Mouse (Mus musculus): ENCODE data around the gene Ehhadh. TPM values are rescaled to one million over a fixed set of nuclear protein-coding genes. Genes with fewer than 3 reads are reported as not detected.

The Ehhadh gene
- polyA plus RNA-seq, 1 experiment from 2014 or later, result 3.6 TPM

DNA sequence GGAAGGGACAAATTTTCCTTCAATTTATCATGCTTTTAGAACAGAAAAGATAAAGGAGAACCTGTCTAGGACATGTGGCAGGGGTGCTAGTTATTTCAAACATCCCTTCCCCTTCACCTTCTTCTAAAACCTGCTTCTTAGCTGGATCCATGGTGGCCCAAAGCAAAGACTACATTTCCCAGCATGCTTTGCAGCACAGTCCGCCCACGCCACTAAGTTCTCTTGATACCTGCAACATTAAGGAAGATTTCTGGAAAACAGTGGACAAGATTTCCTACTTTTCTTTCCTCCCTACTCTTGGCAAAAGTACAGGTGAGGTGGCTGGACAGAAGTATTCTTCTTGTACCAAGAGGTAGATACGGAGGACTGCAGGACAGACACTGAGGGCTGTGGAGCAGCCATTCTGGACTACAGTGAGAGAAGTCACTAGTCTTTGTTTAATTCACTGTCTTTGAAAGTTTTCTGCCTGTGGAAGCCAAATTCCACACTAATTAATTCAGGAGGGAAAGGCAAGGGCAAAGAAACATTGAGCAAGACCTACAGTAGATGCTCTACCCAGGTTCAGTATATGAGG is 9.2 kb downstream of the Ehhadh start:
- peak overlapping the region; percentile 47 for H3K4me3 ChIP-seq (ENCODE audit: low read length)
- no peaks in the 10 kb centered on the region for H3K36me3 ChIP-seq (ENCODE audit: control insufficient read depth, insufficient read depth)
- H3K9me3 ChIP-seq (replicated peaks; ENCODE audit: control insufficient read depth, low read length), result no peaks in the 10 kb centered on the region
- H3K27me3 ChIP-seq (ENCODE audit: control insufficient read depth, insufficient read depth, low read length), result no peaks in the 10 kb centered on the region
- H3K4me2 ChIP-seq (ENCODE audit: low read depth, low read length), result peak overlapping the region; percentile 53
- H3K4me1 ChIP-seq (ENCODE audit: control insufficient read depth, insufficient read depth, low read length), result no peaks in the 10 kb centered on the region
- whole genome bisulfite sequencing, result 51% methylated on average over 3 of the region's 3 CpGs
- no peak overlapping the region for H3K27ac ChIP-seq (ENCODE audit: low read length)
- H3K9ac ChIP-seq (ENCODE audit: low read length), result peak overlapping the region; percentile 16; the same call in 1 of the 2 replicates
- ATAC-seq (replicated peaks; ENCODE audit: extremely low read depth, insufficient read depth, low FRiP score), result no peak

DNA sequence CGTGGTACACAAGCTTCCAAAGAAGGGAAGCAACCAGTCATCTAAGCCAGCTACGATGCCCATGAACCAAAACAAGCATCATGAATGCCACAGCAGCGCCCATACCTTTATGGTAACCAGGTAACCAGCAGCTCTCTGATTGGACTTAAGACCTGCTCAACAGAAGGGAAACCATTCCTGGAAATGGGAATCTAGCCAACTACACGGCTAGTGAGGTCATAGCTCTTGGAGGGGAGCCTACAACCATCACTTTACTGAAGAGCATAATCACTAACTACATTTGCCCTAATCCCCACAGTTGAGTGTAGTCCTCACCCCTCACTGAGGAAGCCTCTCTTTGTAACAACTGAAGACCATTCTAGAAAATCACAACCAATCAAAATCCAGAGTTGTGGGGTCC is 12.9 kb downstream of the Ehhadh start:
- no peak for ATAC-seq (replicated peaks; ENCODE audit: extremely low read depth, insufficient read depth, low FRiP score)
- Histone ChIP-seq H3K4me3 (ENCODE audit: low read length) (no peak overlapping the region), H3K4me1 (ENCODE audit: control insufficient read depth, insufficient read depth, low read length) (no peaks in the 10 kb centered on the region), H3K9ac (ENCODE audit: low read length) (no peak overlapping the region), H3K4me2 (ENCODE audit: low read depth, low read length) (no peak overlapping the region), H3K36me3 (ENCODE audit: control insufficient read depth, insufficient read depth) (no peaks in the 10 kb centered on the region), H3K9me3 (replicated peaks; ENCODE audit: control insufficient read depth, low read length) (no peaks in the 10 kb centered on the region), H3K27me3 (ENCODE audit: control insufficient read depth, insufficient read depth, low read length) (no peaks in the 10 kb centered on the region), H3K27ac (ENCODE audit: low read length) (no peak overlapping the region)
- WGBS, result 75% methylated on average over 4 of the region's 4 CpGs

DNA sequence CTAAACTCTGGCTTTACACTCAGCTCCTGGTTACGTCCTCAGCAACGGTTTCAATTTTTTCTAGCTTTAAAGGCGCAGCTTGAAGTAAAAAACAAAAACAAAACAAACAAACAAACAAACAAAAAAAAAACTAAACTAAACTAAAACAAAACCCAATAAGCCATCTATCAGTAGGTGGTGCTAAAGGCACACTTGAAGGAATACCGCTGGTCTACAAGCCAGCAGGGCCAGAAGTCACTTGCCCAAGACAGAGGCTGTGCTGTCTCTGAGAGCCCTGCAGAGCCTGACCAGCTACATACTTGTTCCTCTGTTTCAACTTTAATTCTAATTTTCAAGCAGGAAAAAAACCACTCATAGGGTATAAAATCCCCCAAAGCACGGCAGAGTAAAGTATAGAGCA is 17.9 kb downstream of the Ehhadh start:
- Histone ChIP-seq H3K4me1 (ENCODE audit: control insufficient read depth, insufficient read depth, low read length) (no peaks in the 10 kb centered on the region), H3K4me3 (ENCODE audit: low read length) (no peak overlapping the region), H3K9ac (ENCODE audit: low read length) (no peak overlapping the region), H3K4me2 (ENCODE audit: low read depth, low read length) (no peak overlapping the region), H3K9me3 (replicated peaks; ENCODE audit: control insufficient read depth, low read length) (no peaks in the 10 kb centered on the region), H3K27me3 (ENCODE audit: control insufficient read depth, insufficient read depth, low read length) (no peaks in the 10 kb centered on the region), H3K27ac (ENCODE audit: low read length) (no peak overlapping the region), H3K36me3 (ENCODE audit: control insufficient read depth, insufficient read depth) (no peaks in the 10 kb centered on the region)
- ATAC-seq (replicated peaks; ENCODE audit: extremely low read depth, insufficient read depth, low FRiP score), result no peak
- 74% methylated on average over 5 of the region's 5 CpGs for WGBS

DNA sequence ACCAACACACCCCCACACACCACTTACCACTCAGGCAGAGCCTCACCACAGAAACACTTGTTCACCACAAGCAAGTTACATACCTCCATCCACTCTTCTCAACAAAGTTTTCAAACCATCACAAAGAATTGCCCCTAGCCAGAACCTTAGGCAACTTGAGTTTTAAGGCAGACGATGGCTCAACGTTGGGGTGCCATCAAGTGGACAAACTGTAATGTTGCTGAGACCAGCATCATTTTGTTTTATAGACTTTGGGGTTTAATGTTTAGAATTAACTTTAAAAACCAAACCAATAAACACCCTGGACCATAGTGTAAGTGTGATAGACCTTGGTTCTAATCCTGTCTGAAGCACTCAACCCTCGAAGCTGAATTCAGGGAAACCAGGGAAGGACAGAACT is 19.4 kb downstream of the Ehhadh start:
- H3K27ac ChIP-seq (ENCODE audit: low read length), result no peak overlapping the region
- no peaks in the 10 kb centered on the region for H3K27me3 ChIP-seq (ENCODE audit: control insufficient read depth, insufficient read depth, low read length)
- no peak for ATAC-seq (replicated peaks; ENCODE audit: extremely low read depth, insufficient read depth, low FRiP score)
- 73% methylated on average over 3 of the region's 3 CpGs for WGBS
- H3K9ac ChIP-seq (ENCODE audit: low read length), result no peak overlapping the region
- H3K4me1 ChIP-seq (ENCODE audit: control insufficient read depth, insufficient read depth, low read length), result no peaks in the 10 kb centered on the region
- no peaks in the 10 kb centered on the region for H3K9me3 ChIP-seq (replicated peaks; ENCODE audit: control insufficient read depth, low read length)
- no peak overlapping the region for H3K4me3 ChIP-seq (ENCODE audit: low read length)
- H3K36me3 ChIP-seq (ENCODE audit: control insufficient read depth, insufficient read depth), result 0 out of 2 replicates have a peak, but pooled peaks cover 3% of the 10 kb centered on the region
- H3K4me2 ChIP-seq (ENCODE audit: low read depth, low read length), result no peak overlapping the region

DNA sequence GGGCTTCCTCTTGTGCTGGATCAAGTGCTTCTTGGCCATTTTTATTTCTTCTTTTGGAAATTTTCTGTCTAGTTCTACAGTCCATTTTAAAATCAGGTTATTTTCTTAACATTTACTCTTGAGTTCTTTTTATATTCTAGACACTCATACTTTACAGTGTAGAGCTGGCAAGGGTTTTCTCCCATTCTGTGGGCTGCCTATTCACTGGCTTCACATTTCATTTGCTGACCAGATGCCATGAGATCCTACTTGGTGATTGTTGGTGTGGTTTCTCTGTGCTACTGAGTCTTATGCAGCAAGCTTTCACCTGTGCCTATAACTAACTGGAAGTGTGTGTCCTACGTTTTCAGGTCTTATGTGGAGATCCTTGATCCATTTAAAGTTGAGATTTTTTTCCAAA is 29.2 kb downstream of the Ehhadh start:
- Histone ChIP-seq H3K9me3 (replicated peaks; ENCODE audit: control insufficient read depth, low read length) (no peaks in the 10 kb centered on the region), H3K9ac (ENCODE audit: low read length) (no peak overlapping the region), H3K27ac (ENCODE audit: low read length) (no peak overlapping the region), H3K4me1 (ENCODE audit: control insufficient read depth, insufficient read depth, low read length) (no peaks in the 10 kb centered on the region), H3K36me3 (ENCODE audit: control insufficient read depth, insufficient read depth) (0 out of 2 replicates have a peak, but pooled peaks cover 2% of the 10 kb centered on the region), H3K4me2 (ENCODE audit: low read depth, low read length) (no peak overlapping the region), H3K27me3 (ENCODE audit: control insufficient read depth, insufficient read depth, low read length) (no peaks in the 10 kb centered on the region), H3K4me3 (ENCODE audit: low read length) (no peak overlapping the region)
- ATAC-seq (replicated peaks; ENCODE audit: extremely low read depth, insufficient read depth, low FRiP score), result no peak
- 73% methylated on average over 1 of the region's 1 CpGs for WGBS

DNA sequence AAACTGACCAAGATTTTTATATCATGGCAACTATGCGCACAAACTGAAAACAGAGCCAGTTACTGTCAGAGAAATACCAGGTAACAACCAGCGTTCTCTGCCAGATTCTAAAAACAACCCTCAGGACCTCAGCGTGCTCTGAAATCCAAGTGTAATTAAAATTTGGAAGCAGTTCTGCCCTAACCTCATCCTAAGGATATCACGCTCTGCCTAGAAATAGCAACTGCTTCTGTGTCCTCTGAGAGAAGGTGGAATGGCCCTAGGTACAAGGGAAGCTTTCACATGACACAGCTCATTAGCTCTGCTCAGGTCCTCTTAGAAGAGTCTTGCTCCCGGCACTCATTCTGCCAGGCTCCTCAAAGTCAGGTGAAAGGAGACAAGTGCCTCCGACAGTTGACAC is 44.2 kb downstream of the Ehhadh start:
- Histone ChIP-seq H3K4me3 (ENCODE audit: low read length) (no peak overlapping the region), H3K27me3 (ENCODE audit: control insufficient read depth, insufficient read depth, low read length) (no peaks in the 10 kb centered on the region), H3K4me2 (ENCODE audit: low read depth, low read length) (no peak overlapping the region), H3K9me3 (replicated peaks; ENCODE audit: control insufficient read depth, low read length) (no peaks in the 10 kb centered on the region; the same call in 1 of the 2 replicates), H3K27ac (ENCODE audit: low read length) (no peak overlapping the region), H3K9ac (ENCODE audit: low read length) (no peak overlapping the region), H3K4me1 (ENCODE audit: control insufficient read depth, insufficient read depth, low read length) (no peaks in the 10 kb centered on the region), H3K36me3 (ENCODE audit: control insufficient read depth, insufficient read depth) (no peaks in the 10 kb centered on the region)
- WGBS, result 72% methylated on average over 6 of the region's 6 CpGs
- no peak for ATAC-seq (replicated peaks; ENCODE audit: extremely low read depth, insufficient read depth, low FRiP score)

DNA sequence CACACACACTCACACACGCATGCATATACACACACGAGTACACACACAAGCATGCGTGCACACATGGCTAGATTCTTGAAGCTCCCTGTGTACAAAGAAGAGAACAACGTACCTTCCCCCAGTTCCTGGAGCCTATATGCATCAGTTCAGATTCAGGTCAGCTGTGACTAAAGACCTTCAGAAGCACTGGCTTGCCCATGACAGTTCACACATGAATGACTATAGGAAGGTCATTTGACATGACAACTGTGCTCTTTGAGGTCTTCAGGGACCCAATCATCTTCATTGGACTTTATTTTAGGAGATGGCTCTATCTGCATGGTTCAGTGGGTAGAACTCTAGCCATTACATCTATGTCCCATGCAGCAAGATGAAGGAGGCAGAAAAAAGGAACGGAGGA is 44.7 kb downstream of the Ehhadh start:
- WGBS, result 91% methylated on average over 5 of the region's 5 CpGs
- no peaks in the 10 kb centered on the region for H3K27me3 ChIP-seq (ENCODE audit: control insufficient read depth, insufficient read depth, low read length)
- H3K4me2 ChIP-seq (ENCODE audit: low read depth, low read length), result no peak overlapping the region
- H3K36me3 ChIP-seq (ENCODE audit: control insufficient read depth, insufficient read depth), result no peaks in the 10 kb centered on the region
- H3K4me3 ChIP-seq (ENCODE audit: low read length), result no peak overlapping the region
- H3K9me3 ChIP-seq (replicated peaks; ENCODE audit: control insufficient read depth, low read length), result no peaks in the 10 kb centered on the region; the same call in 1 of the 2 replicates
- no peaks in the 10 kb centered on the region for H3K4me1 ChIP-seq (ENCODE audit: control insufficient read depth, insufficient read depth, low read length)
- no peak for ATAC-seq (replicated peaks; ENCODE audit: extremely low read depth, insufficient read depth, low FRiP score)
- no peak overlapping the region for H3K27ac ChIP-seq (ENCODE audit: low read length)
- no peak overlapping the region for H3K9ac ChIP-seq (ENCODE audit: low read length)

DNA sequence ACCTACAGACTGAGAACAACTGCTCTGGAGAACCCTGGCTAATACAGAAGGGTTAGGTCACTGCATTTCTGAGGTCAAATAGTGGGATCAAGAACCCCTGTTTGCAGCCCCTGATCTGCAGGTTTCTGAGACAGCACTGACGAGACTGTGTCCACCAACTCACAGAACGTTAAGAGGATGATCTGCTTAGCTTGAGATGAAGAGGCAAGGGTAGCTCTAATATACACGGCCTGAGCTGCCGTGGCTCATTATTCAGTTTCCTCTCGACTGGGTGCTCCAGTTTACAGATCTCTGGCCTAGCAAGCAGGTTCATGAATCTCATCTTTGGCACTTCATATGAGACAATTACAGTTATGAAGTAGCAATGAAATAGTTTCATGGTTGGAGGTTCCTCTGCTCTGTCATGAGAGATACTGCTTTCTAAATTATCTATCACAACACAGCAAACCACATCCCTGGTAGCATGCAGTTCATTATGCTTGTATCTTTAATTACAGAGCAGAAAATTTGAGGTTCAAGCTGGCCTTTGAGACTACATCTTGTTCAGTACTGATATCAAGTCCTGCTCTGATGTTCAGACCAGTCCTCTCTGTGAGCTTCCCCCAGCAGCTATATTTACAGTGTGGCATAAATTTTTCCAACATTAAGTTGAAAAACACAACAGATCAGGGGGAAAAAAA is 45.3 kb downstream of the Ehhadh start:
- no peak overlapping the region for H3K4me3 ChIP-seq (ENCODE audit: low read length)
- WGBS, result 83% methylated on average over 5 of the region's 5 CpGs
- ATAC-seq (replicated peaks; ENCODE audit: extremely low read depth, insufficient read depth, low FRiP score), result no peak
- no peaks in the 10 kb centered on the region for H3K36me3 ChIP-seq (ENCODE audit: control insufficient read depth, insufficient read depth)
- no peak overlapping the region for H3K4me2 ChIP-seq (ENCODE audit: low read depth, low read length)
- H3K27ac ChIP-seq (ENCODE audit: low read length), result no peak overlapping the region
- H3K27me3 ChIP-seq (ENCODE audit: control insufficient read depth, insufficient read depth, low read length), result no peaks in the 10 kb centered on the region
- no peaks in the 10 kb centered on the region; the same call in 1 of the 2 replicates for H3K9me3 ChIP-seq (replicated peaks; ENCODE audit: control insufficient read depth, low read length)
- no peak overlapping the region for H3K9ac ChIP-seq (ENCODE audit: low read length)
- no peaks in the 10 kb centered on the region for H3K4me1 ChIP-seq (ENCODE audit: control insufficient read depth, insufficient read depth, low read length)

DNA sequence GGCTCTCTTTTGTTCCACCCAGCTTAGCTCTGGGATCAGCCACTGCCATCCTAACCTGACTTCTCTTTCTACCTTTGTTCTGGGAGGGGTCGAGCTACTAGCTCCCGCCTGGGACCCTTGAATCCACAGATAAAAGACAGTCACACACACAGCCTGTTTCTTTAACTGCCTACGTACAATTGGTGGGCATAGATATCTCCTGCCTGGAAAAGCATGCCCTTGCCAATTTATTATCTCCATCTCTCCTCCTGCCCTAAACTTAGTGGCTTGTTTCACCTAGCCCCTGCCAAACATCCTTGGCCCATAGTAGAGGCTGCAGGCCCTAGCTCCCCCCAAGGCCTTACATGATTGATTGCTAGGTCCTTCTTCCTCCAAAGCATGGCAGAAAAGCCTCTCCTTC is 46.1 kb downstream of the Ehhadh start:
- no peaks in the 10 kb centered on the region; the same call in 1 of the 2 replicates for H3K9me3 ChIP-seq (replicated peaks; ENCODE audit: control insufficient read depth, low read length)
- no peaks in the 10 kb centered on the region for H3K36me3 ChIP-seq (ENCODE audit: control insufficient read depth, insufficient read depth)
- no peaks in the 10 kb centered on the region for H3K4me1 ChIP-seq (ENCODE audit: control insufficient read depth, insufficient read depth, low read length)
- ATAC-seq (replicated peaks; ENCODE audit: extremely low read depth, insufficient read depth, low FRiP score), result no peak
- H3K4me3 ChIP-seq (ENCODE audit: low read length), result no peak overlapping the region
- 63% methylated on average over 3 of the region's 3 CpGs for WGBS
- H3K27me3 ChIP-seq (ENCODE audit: control insufficient read depth, insufficient read depth, low read length), result no peaks in the 10 kb centered on the region
- H3K4me2 ChIP-seq (ENCODE audit: low read depth, low read length), result no peak overlapping the region
- no peak overlapping the region for H3K27ac ChIP-seq (ENCODE audit: low read length)
- no peak overlapping the region for H3K9ac ChIP-seq (ENCODE audit: low read length)

All from heart, embryonic 16.5 days (tissue).